Mouse (Mus musculus): ENCODE results near the gene Ctf1. TPM values are rescaled to one million over a fixed set of nuclear protein-coding genes. Genes with fewer than 3 reads are reported as not detected.

Gene Ctf1
- not detected for total RNA-seq (2023)

GRCm38 (mm10) chr7:127712461-127713385 is at the start of gene Ctf1:
TSS of gene Ctf1 (plus strand) at chr7:127712736.

GRCm38 (mm10) chr7:127708207-127709078 is 4.1 kb upstream of the Ctf1 start, which contains the start of gene Bcl7c:
TSS of gene Bcl7c (minus strand) at chr7:127708933.

GRCm38 (mm10) chr7:127732066-127732465 is 19.5 kb downstream of the Ctf1 start, which contains the start of gene Ctf2:
TSS of gene Ctf2 (minus strand) at chr7:127732166.

GRCm38 (mm10) chr7:127744366-127745045 is 32.0 kb downstream of the Ctf1 start, which contains the start of gene Fbxl19:
TSS of gene Fbxl19 (plus strand) at chr7:127744543.

Other genes with a start within 250 kb of the Ctf1 start
- gene Fbrs, start 233.5 kb upstream of the Ctf1 start, total RNA-seq (2023) = 195 TPM
- gene Srcap, start 200.8 kb upstream of the Ctf1 start, total RNA-seq (2023) = 267 TPM
- gene Gm42715, start 193.2 kb upstream of the Ctf1 start, total RNA-seq (2023) = 40.4 TPM
- gene Tmem265, start 151.3 kb upstream of the Ctf1 start, total RNA-seq (2023) = 10.0 TPM
- 139 TPM for gene Phkg2, start 139.4 kb upstream of the Ctf1 start, total RNA-seq (2023)
- gene Ccdc189, start 124.1 kb upstream of the Ctf1 start, total RNA-seq (2023) = 0.38 TPM
- gene Rnf40, start 124.0 kb upstream of the Ctf1 start, total RNA-seq (2023) = 138 TPM
- 2.9 TPM for gene Zfp629, start 96.9 kb upstream of the Ctf1 start, total RNA-seq (2023)
- 21.5 TPM for gene Bcl7c, start 3.8 kb upstream of the Ctf1 start, total RNA-seq (2023)
- not detected for gene Ctf2, start 19.4 kb downstream of the Ctf1 start, total RNA-seq (2023)
- 5.2 TPM for gene Fbxl19, start 31.8 kb downstream of the Ctf1 start, total RNA-seq (2023)
- 6.8 TPM for gene Orai3, start 57.1 kb downstream of the Ctf1 start, total RNA-seq (2023)
- 85.9 TPM for gene Setd1a, start 63.9 kb downstream of the Ctf1 start, total RNA-seq (2023)
- gene Gm49388, start 72.9 kb downstream of the Ctf1 start, total RNA-seq (2023) = 0.79 TPM
- gene Hsd3b7, start 87.9 kb downstream of the Ctf1 start, total RNA-seq (2023) = 4.5 TPM
- 106 TPM for gene Stx4a, start 111.6 kb downstream of the Ctf1 start, total RNA-seq (2023)
- gene Stx1b, start 111.8 kb downstream of the Ctf1 start, total RNA-seq (2023) = not detected
- gene Zfp646, start 163.5 kb downstream of the Ctf1 start, total RNA-seq (2023) = 85.5 TPM
- gene Zfp668, start 164.1 kb downstream of the Ctf1 start, total RNA-seq (2023) = 23.0 TPM
- 0.35 TPM for gene Prss53, start 178.2 kb downstream of the Ctf1 start, total RNA-seq (2023)
- not detected for gene Gm21974, start 182.7 kb downstream of the Ctf1 start, total RNA-seq (2023)
- gene Vkorc1, start 182.9 kb downstream of the Ctf1 start, total RNA-seq (2023) = 13.3 TPM
- gene Bckdk, start 191.3 kb downstream of the Ctf1 start, total RNA-seq (2023) = 21.5 TPM
- 40.6 TPM for gene Kat8, start 199.8 kb downstream of the Ctf1 start, total RNA-seq (2023)
- gene Prss8, start 217.4 kb downstream of the Ctf1 start, total RNA-seq (2023) = not detected
- 1.7 TPM for gene Prss36, start 234.0 kb downstream of the Ctf1 start, total RNA-seq (2023)

Data from CD4-positive naive resting alpha-beta T cell, adult 76 days (primary cell).